ENCODE assay signal across 8 mouse cellular contexts in the genomic region with DNA sequence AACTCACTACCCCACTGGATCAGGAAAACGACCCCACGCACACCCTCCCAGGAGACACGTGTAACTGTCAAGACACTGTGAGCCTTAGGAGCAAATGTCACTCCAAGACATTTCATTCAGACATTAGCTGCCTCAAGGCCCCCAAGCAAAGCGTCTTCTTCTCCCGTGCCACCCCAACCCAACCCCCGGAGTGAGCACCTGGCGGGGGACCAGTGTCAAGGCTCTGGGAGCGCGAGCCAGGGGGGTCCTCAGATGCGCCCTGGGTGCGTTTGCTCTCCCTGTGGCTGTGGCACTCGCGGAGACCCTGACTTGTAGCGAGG. TPM values are rescaled to one million over a fixed set of nuclear protein-coding genes. Genes with fewer than 3 reads are reported as not detected.
DNase-seq lines count a peak whose midpoint lies in the region; ATAC-seq and TF ChIP-seq lines count a peak whose summit lies in the region.

No protein-coding gene starts in this region.

- WGBS in heart, adult 2 months = 1% methylated on average over 14 of the region's 14 CpGs
- WGBS in forebrain, embryonic 11.5 days = under 1% methylated on average over 14 of the region's 14 CpGs
- 2% methylated on average over 14 of the region's 14 CpGs for WGBS in limb, embryonic 11.5 days
- WGBS in neural tube, embryonic 14.5 days = 0% methylated on average over 14 of the region's 14 CpGs

- no peak overlapping the region for H3K27ac ChIP-seq in heart, adult 2 months
- no peak overlapping the region for H3K27ac ChIP-seq in forebrain, embryonic 11.5 days (ENCODE audit: low read depth, low read length)
- H3K27ac ChIP-seq in limb, embryonic 11.5 days (replicated peaks; ENCODE audit: low read depth, low read length) = no peak overlapping the region
- H3K27ac ChIP-seq in neural tube, embryonic 14.5 days (ENCODE audit: low read depth, low read length) = peak overlapping the region; percentile 48; the same call in 1 of the 2 replicates

- no peak; the same call in none of the 2 replicates for ATAC-seq in forebrain, embryonic 11.5 days (replicated peaks; ENCODE audit: low FRiP score)
- ATAC-seq in limb, embryonic 11.5 days (ENCODE audit: insufficient number of reproducible peaks, low FRiP score, low TSS enrichment, low read depth) = peak; percentile 11; the same call in 1 of the 2 replicates
- peak; percentile 6 for ATAC-seq in neural tube, embryonic 14.5 days (ENCODE audit: low read depth)
- no peak for ATAC-seq in activated CD4-positive, CD25-positive, alpha-beta regulatory T cell, adult 4 months

- H3K4me2 ChIP-seq in forebrain, embryonic 11.5 days (ENCODE audit: low read depth, low read length, severe bottlenecking) = peak overlapping the region; percentile 97
- H3K4me2 ChIP-seq in limb, embryonic 11.5 days (ENCODE audit: low read depth, severe bottlenecking) = peak overlapping the region; percentile 97
- peak overlapping the region; percentile 99 for H3K4me2 ChIP-seq in neural tube, embryonic 14.5 days (ENCODE audit: low read depth, low read length)

- peaks cover 2% of the 10 kb centered on the region; the same call in 1 of the 2 replicates for H3K27me3 ChIP-seq in heart, adult 2 months (ENCODE audit: control insufficient read depth, insufficient read depth, low read length)
- H3K27me3 ChIP-seq in forebrain, embryonic 11.5 days (ENCODE audit: control insufficient read depth, insufficient read depth, low read length) = peaks cover 15% of the 10 kb centered on the region
- peaks cover 6% of the 10 kb centered on the region for H3K27me3 ChIP-seq in limb, embryonic 11.5 days (ENCODE audit: control insufficient read depth, insufficient read depth, low read length)
- H3K27me3 ChIP-seq in neural tube, embryonic 14.5 days (ENCODE audit: control insufficient read depth, insufficient read depth, low read length) = peaks cover 11% of the 10 kb centered on the region; the same call in 1 of the 2 replicates

- peak overlapping the region; percentile 34 for H3K9ac ChIP-seq in heart, adult 2 months (ENCODE audit: low read depth, low read length)
- peak overlapping the region; percentile 57 for H3K9ac ChIP-seq in forebrain, embryonic 11.5 days (ENCODE audit: low read length)
- peak overlapping the region; percentile 67 for H3K9ac ChIP-seq in limb, embryonic 11.5 days (ENCODE audit: low read length)
- H3K9ac ChIP-seq in neural tube, embryonic 14.5 days (replicated peaks; ENCODE audit: low read depth, low read length) = peak overlapping the region; percentile 69

- intact Hi-C loops in heart, adult 2 months (cut with DNase I) = loop anchor here (2.0 to 5.0 kb wide), 2 partner anchors 124 to 343 kb away; no protein-coding TSS in a partner anchor
- intact Hi-C loops in heart, postnatal 36 days (cut with DNase I) = loop anchor here (2.0 to 5.0 kb wide), 2 partner anchors 36 to 267 kb away; no protein-coding TSS in a partner anchor

- DNase-seq in heart, adult 2 months = no peak
- DNase-seq in heart, postnatal 36 days = no peak
- peak; percentile 3 for DNase-seq in 3134 (ENCODE audit: extremely low read depth, insufficient read length, low spot score)
- DNase-seq in forebrain, embryonic 11.5 days (ENCODE audit: low spot score) = no peak
- DNase-seq in limb, embryonic 11.5 days (ENCODE audit: low spot score) = peak; percentile 59
- no peak for DNase-seq in frontal cortex, adult 2 months (ENCODE audit: extremely low spot score in 1 of 2, low spot score in 1 of 2)

- peak overlapping the region; percentile 57 for H3K4me3 ChIP-seq in heart, adult 2 months
- peak overlapping the region; percentile 63 for H3K4me3 ChIP-seq in forebrain, embryonic 11.5 days (ENCODE audit: low read depth, low read length)
- peak overlapping the region; percentile 48 for H3K4me3 ChIP-seq in limb, embryonic 11.5 days (ENCODE audit: low read depth, low read length)
- H3K4me3 ChIP-seq in neural tube, embryonic 14.5 days (ENCODE audit: low read depth, low read length) = peak overlapping the region; percentile 63

- no peak for TF ChIP-seq CTCF in heart, adult 2 months (IDR thresholded peaks at IDR 0.05)

- TF ChIP-seq EP300 in heart, adult 2 months (IDR thresholded peaks at IDR 0.05; ENCODE audit: insufficient read depth, low read depth, low read length) = no peak

- H3K4me1 ChIP-seq in heart, adult 2 months (ENCODE audit: control insufficient read depth, insufficient read depth, low read length) = no peaks in the 10 kb centered on the region; the same call in 1 of the 2 replicates
- H3K4me1 ChIP-seq in forebrain, embryonic 11.5 days (replicated peaks; ENCODE audit: control insufficient read depth, insufficient read depth, low read length) = peaks cover 13% of the 10 kb centered on the region
- peaks cover 4% of the 10 kb centered on the region for H3K4me1 ChIP-seq in limb, embryonic 11.5 days (ENCODE audit: control insufficient read depth, insufficient read depth, low read length)
- H3K4me1 ChIP-seq in neural tube, embryonic 14.5 days (ENCODE audit: control insufficient read depth, insufficient read depth, low read length) = peaks cover 10% of the 10 kb centered on the region

- H3K9me3 ChIP-seq in forebrain, embryonic 11.5 days (ENCODE audit: control insufficient read depth, low read length) = no peaks in the 10 kb centered on the region
- H3K9me3 ChIP-seq in limb, embryonic 11.5 days (ENCODE audit: control insufficient read depth, low read length) = no peaks in the 10 kb centered on the region
- H3K9me3 ChIP-seq in neural tube, embryonic 14.5 days (ENCODE audit: control insufficient read depth, low read length) = no peaks in the 10 kb centered on the region

- no peaks in the 10 kb centered on the region for H3K79me2 ChIP-seq in heart, adult 2 months (replicated peaks; ENCODE audit: control insufficient read depth, insufficient read depth, low read length)

- TF ChIP-seq POLR2A in heart, adult 2 months (IDR thresholded peaks at IDR 0.05; ENCODE audit: insufficient read depth, low read depth, low read length) = no peak

- H3K36me3 ChIP-seq in heart, adult 2 months (ENCODE audit: control insufficient read depth, insufficient read depth, low read length) = no peaks in the 10 kb centered on the region
- no peaks in the 10 kb centered on the region for H3K36me3 ChIP-seq in forebrain, embryonic 11.5 days (ENCODE audit: control insufficient read depth, insufficient read depth, low read length)
- no peaks in the 10 kb centered on the region for H3K36me3 ChIP-seq in limb, embryonic 11.5 days (ENCODE audit: control insufficient read depth, insufficient read depth, low read length)
- H3K36me3 ChIP-seq in neural tube, embryonic 14.5 days (ENCODE audit: control insufficient read depth, insufficient read depth, low read length) = no peaks in the 10 kb centered on the region

RNA-seq across cellular contexts. Expression of a gene that starts 7.6 kb away (rescaled TPM):
- under 1 TPM; 0.57 to 0.80 TPM for total RNA-seq in heart, adult 2 months (2021)
- 0.66 and 0.67 TPM in 2 replicates for polyA plus RNA-seq in heart, adult 2 months (2012; rRNA removed)
- total RNA-seq in heart, postnatal 36 days (2021) = under 1 TPM; 0.61 to 0.62 TPM
- 1.6 and 2.8 TPM in 2 replicates for polyA plus RNA-seq in forebrain, embryonic 11.5 days (2014; fragmentation: Nextera tagmentation; extraction: Ambion mirVana)
- polyA plus RNA-seq in limb, embryonic 11.5 days (2014; fragmentation: Nextera tagmentation; extraction: Ambion mirVana) = 2.7 and 4.4 TPM in 2 replicates
- 2.7 and 6.0 TPM in 2 replicates for polyA plus RNA-seq in neural tube, embryonic 14.5 days (2014; fragmentation: Nextera tagmentation; extraction: Ambion mirVana)
- polyA plus RNA-seq in frontal cortex, adult 2 months (2012; rRNA removed) = 3.2 and 3.6 TPM in 2 replicates
- 1 to 10 TPM; 1.3 to 1.7 TPM for polyA plus RNA-seq in activated CD4-positive, CD25-positive, alpha-beta regulatory T cell, adult 4 months (2017; shearing (Covaris generic))

Comparison
In these comparisons a context has a peak if more than half of its experiments do, and no peak if none do; other contexts are left out.
1. DNase-seq: peak in 3134 (single experiment) and limb, embryonic 11.5 days (single experiment); none in heart, adult 2 months (0 of 2), heart, postnatal 36 days (0 of 2), forebrain, embryonic 11.5 days (single experiment) and frontal cortex, adult 2 months (0 of 2).
2. ATAC-seq: peak in limb, embryonic 11.5 days (single experiment) and neural tube, embryonic 14.5 days (single experiment); none in forebrain, embryonic 11.5 days (single experiment) and activated CD4-positive, CD25-positive, alpha-beta regulatory T cell, adult 4 months (single experiment).
3. Peak in every context shown above with its lines, with median percentiles within 50 percentile points of each other: H3K4me3 ChIP-seq, H3K9ac ChIP-seq and H3K4me2 ChIP-seq.